Mouse (Mus musculus): ENCODE measurements around the gene Htr3a. TPM values are rescaled to one million over a fixed set of nuclear protein-coding genes. Genes with fewer than 3 reads are reported as not detected.

Htr3a gene
- total and polyA plus RNA-seq, 3 experiments: not detected

- Histone ChIP-seq H3K9ac (ENCODE audit: insufficient read depth, low read depth) (no peak overlapping the region), H3K4me3 (replicated peaks in 1 of 3; ENCODE audit: low read depth in 2 of 3, low read length in 2 of 3, poor library complexity in 1 of 3) (no peak overlapping the region), H3K9me3 (replicated peaks; ENCODE audit: low read length) (no peaks in the 10 kb centered on the region), H3K27me3 (replicated peaks) (peaks cover under 1% of the 10 kb centered on the region), H3K79me2 (replicated peaks; ENCODE audit: control insufficient read depth, extremely low read depth, insufficient read depth, poor library complexity, severe bottlenecking) (no peaks in the 10 kb centered on the region), H3K4me2 (ENCODE audit: insufficient read depth, low read depth, poor library complexity, severe bottlenecking) (no peak overlapping the region), H3K4me1 (ENCODE audit: control insufficient read depth in 1 of 2, insufficient read depth in 2 of 2) (peaks cover 21 to 50% of the 10 kb centered on the region in 2 experiments), H3K27ac (ENCODE audit: insufficient read depth, low read depth) (no peak overlapping the region), H3K36me3 (replicated peaks in 1 of 2; ENCODE audit: control insufficient read depth in 1 of 2, insufficient read depth in 1 of 2, low read length in 1 of 2) (no peaks in the 10 kb centered on the region)
- in situ Hi-C loops (cut with MboI; ENCODE audit: low pct_ligation_motif_present, low pct_unique_long_range_greater_than_20kb, low sequenced_read_pairs): no loop called here
- DNase-seq (ENCODE audit: extremely low read depth): peak; percentile 46
- TF ChIP-seq ETS1 (conservative IDR thresholded peaks at IDR 0.05; ENCODE audit: low read depth, low read length) (no peak), ZNF384 (IDR thresholded peaks at IDR 0.05; ENCODE audit: low read depth, low read length) (no peak), USF2 (conservative IDR thresholded peaks at IDR 0.05; ENCODE audit: low read depth, low read length) (no peak), IRF4 (IDR thresholded peaks at IDR 0.05; ENCODE audit: low read depth, low read length) (no peak), USF1 (IDR thresholded peaks at IDR 0.05; ENCODE audit: low read depth, low read length) (no peak), UBTF (IDR thresholded peaks at IDR 0.05; ENCODE audit: low read depth, low read length) (no peak), CTCF (conservative IDR thresholded peaks at IDR 0.05 in 1 of 2, IDR thresholded peaks at IDR 0.05 in 1 of 2; ENCODE audit: low read depth in 2 of 2, low read length in 2 of 2) (peak; percentile 10 to 63; a peak in 2 of 4 replicates), HCFC1 (IDR thresholded peaks at IDR 0.05; ENCODE audit: low read depth, low read length) (no peak), MAX (IDR thresholded peaks at IDR 0.05; ENCODE audit: low read length) (peak; percentile 63), RCOR1 (conservative IDR thresholded peaks at IDR 0.05; ENCODE audit: low read depth, low read length) (no peak), SMC3 (IDR thresholded peaks at IDR 0.05; ENCODE audit: low read depth, low read length) (peak; percentile 62), MAFK (IDR thresholded peaks at IDR 0.05; ENCODE audit: insufficient replicate concordance, low read length) (no peak), POLR2A (IDR thresholded peaks at IDR 0.05; ENCODE audit: low read depth, low read length) (no peak), PAX5 (IDR thresholded peaks at IDR 0.05; ENCODE audit: low read length) (no peak), POLR2AphosphoS2 (IDR thresholded peaks at IDR 0.05; ENCODE audit: low read depth, low read length) (no peak), ZKSCAN1 (IDR thresholded peaks at IDR 0.05; ENCODE audit: borderline replicate concordance, low read depth, low read length) (no peak), MXI1 (IDR thresholded peaks at IDR 0.05; ENCODE audit: low read depth, low read length) (no peak), NELFE (IDR thresholded peaks at IDR 0.05; ENCODE audit: low read depth, low read length) (no peak), NRF1 (IDR thresholded peaks at IDR 0.05; ENCODE audit: low read depth, low read length) (no peak), ELF1 (IDR thresholded peaks at IDR 0.05; ENCODE audit: low read depth, low read length) (no peak), JUND (conservative IDR thresholded peaks at IDR 0.05; ENCODE audit: low read depth, low read length) (no peak), KAT2A (IDR thresholded peaks at IDR 0.05; ENCODE audit: insufficient replicate concordance, low read length) (no peak), ZMIZ1 (IDR thresholded peaks at IDR 0.05; ENCODE audit: low read depth, low read length) (no peak), ZC3H11A (IDR thresholded peaks at IDR 0.05; ENCODE audit: low read depth, low read length) (peak; percentile 12; the same call in 1 of the 2 replicates), BHLHE40 (IDR thresholded peaks at IDR 0.05; ENCODE audit: low read depth, low read length) (no peak), CHD1 (IDR thresholded peaks at IDR 0.05; ENCODE audit: low read depth, low read length) (no peak), TCF12 (IDR thresholded peaks at IDR 0.05; ENCODE audit: low read depth, low read length) (no peak), MEF2A (IDR thresholded peaks at IDR 0.05; ENCODE audit: borderline replicate concordance, low read depth, low read length) (no peak), MYC (IDR thresholded peaks at IDR 0.05; ENCODE audit: low read depth, low read length) (peak; percentile 94), SIN3A (IDR thresholded peaks at IDR 0.05; ENCODE audit: low read length) (no peak), E2F4 (IDR thresholded peaks at IDR 0.05; ENCODE audit: insufficient replicate concordance, low read depth, low read length) (no peak), MAZ (IDR thresholded peaks at IDR 0.05; ENCODE audit: low read depth, low read length) (no peak), RAD21 (IDR thresholded peaks at IDR 0.05; ENCODE audit: low read depth, low read length) (peak; percentile 72)
- dilution Hi-C loops (cut with MboI; ENCODE audit: extremely low pct_ligation_motif_present, extremely low pct_unique_long_range_greater_than_20kb, low sequenced_read_pairs): no loop called here
These were observed 54.7 kb downstream of the Htr3a start for GRCm38 (mm10) chr9:48856240-48856639.
